Mouse (Mus musculus): ENCODE measurements around the gene Cped1. TPM values are rescaled to one million over a fixed set of nuclear protein-coding genes. Genes with fewer than 3 reads are reported as not detected.

The Cped1 gene
- polyA plus RNA-seq, 1 experiment from 2014 or later: 11.0 TPM

DNA sequence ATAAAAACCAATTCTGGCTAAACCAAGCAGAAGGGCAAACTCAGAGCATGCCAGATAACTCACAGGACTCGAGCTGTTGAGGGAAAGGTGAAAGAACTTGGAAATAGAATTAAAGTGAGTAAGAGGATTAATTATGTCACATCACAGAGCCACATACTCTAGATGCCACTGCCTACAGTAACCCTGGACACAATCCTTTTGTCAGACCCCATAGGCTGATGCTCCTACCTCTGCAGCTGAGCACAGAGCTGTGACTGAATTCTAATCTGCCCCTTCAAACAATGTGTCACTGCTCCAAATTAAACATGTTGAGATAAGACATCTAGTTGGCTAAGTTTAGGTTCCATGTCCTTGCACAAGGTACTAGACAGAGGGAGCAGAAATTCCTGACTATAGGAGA, 176.2 kb downstream of the Cped1 start:
- no peak for TF ChIP-seq CTCF (IDR thresholded peaks at IDR 0.05; ENCODE audit: low read depth)
- H3K4me1 ChIP-seq (replicated peaks; ENCODE audit: control insufficient read depth, insufficient read depth, low read length): no peaks in the 10 kb centered on the region
- no peaks in the 10 kb centered on the region for H3K36me3 ChIP-seq (ENCODE audit: control insufficient read depth, insufficient read depth)
- no peak overlapping the region for H3K4me2 ChIP-seq (replicated peaks; ENCODE audit: low read depth)
- 45% methylated on average over 1 of the region's 1 CpGs for WGBS
- no peak overlapping the region for H3K9ac ChIP-seq (ENCODE audit: low read depth, low read length)
- ATAC-seq: no peak
- H3K27ac ChIP-seq (ENCODE audit: low read depth, low read length): no peak overlapping the region
- H3K4me3 ChIP-seq (ENCODE audit: low read depth, low read length): no peak overlapping the region
- no peaks in the 10 kb centered on the region for H3K27me3 ChIP-seq (replicated peaks; ENCODE audit: control insufficient read depth, insufficient read depth, low read length)
- no peaks in the 10 kb centered on the region for H3K9me3 ChIP-seq (ENCODE audit: control insufficient read depth)

DNA sequence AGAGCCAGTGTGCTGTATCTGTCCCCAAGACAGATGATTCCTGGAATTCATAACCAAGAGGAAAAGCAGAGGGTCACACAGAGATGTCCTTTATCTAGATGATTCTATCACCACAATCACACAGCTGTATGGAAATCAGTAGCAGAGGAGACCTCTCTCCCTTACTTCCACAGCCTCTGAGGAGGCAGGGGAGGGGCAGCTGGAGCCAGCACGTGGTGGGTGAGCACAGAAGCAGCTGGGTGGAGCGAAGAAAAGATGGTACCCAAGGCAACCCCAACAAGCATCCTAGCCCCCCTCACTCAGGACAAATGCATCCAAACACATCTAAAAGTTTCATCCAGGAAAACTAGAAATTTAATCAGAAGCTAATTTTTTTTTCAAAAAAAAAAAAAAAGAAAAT, 182.7 kb downstream of the Cped1 start:
- TF ChIP-seq CTCF (IDR thresholded peaks at IDR 0.05; ENCODE audit: low read depth): no peak
- Histone ChIP-seq H3K4me1 (replicated peaks; ENCODE audit: control insufficient read depth, insufficient read depth, low read length) (no peaks in the 10 kb centered on the region), H3K4me2 (replicated peaks; ENCODE audit: low read depth) (no peak overlapping the region), H3K9ac (ENCODE audit: low read depth, low read length) (no peak overlapping the region), H3K4me3 (ENCODE audit: low read depth, low read length) (no peak overlapping the region), H3K36me3 (ENCODE audit: control insufficient read depth, insufficient read depth) (no peaks in the 10 kb centered on the region), H3K27ac (ENCODE audit: low read depth, low read length) (no peak overlapping the region), H3K9me3 (ENCODE audit: control insufficient read depth) (no peaks in the 10 kb centered on the region), H3K27me3 (replicated peaks; ENCODE audit: control insufficient read depth, insufficient read depth, low read length) (no peaks in the 10 kb centered on the region)
- WGBS: 53% methylated on average over 2 of the region's 2 CpGs
- no peak for ATAC-seq

GRCm38 (mm10) chr6:22178721-22179295, 193.1 kb downstream of the Cped1 start:
- 70% methylated on average over 8 of the region's 8 CpGs for WGBS
- Histone ChIP-seq H3K27ac (ENCODE audit: low read depth, low read length) (no peak overlapping the region), H3K36me3 (ENCODE audit: control insufficient read depth, insufficient read depth) (no peaks in the 10 kb centered on the region), H3K4me3 (ENCODE audit: low read depth, low read length) (no peak overlapping the region), H3K4me2 (replicated peaks; ENCODE audit: low read depth) (no peak overlapping the region), H3K4me1 (replicated peaks; ENCODE audit: control insufficient read depth, insufficient read depth, low read length) (no peaks in the 10 kb centered on the region), H3K9me3 (ENCODE audit: control insufficient read depth) (no peaks in the 10 kb centered on the region), H3K27me3 (replicated peaks; ENCODE audit: control insufficient read depth, insufficient read depth, low read length) (no peaks in the 10 kb centered on the region), H3K9ac (ENCODE audit: low read depth, low read length) (no peak overlapping the region)
- no peak for ATAC-seq
- no peak for TF ChIP-seq CTCF (IDR thresholded peaks at IDR 0.05; ENCODE audit: low read depth)

GRCm38 (mm10) chr6:22180316-22180715, 194.6 kb downstream of the Cped1 start:
- Histone ChIP-seq H3K4me1 (replicated peaks; ENCODE audit: control insufficient read depth, insufficient read depth, low read length) (no peaks in the 10 kb centered on the region), H3K27ac (ENCODE audit: low read depth, low read length) (no peak overlapping the region), H3K4me2 (replicated peaks; ENCODE audit: low read depth) (no peak overlapping the region), H3K36me3 (ENCODE audit: control insufficient read depth, insufficient read depth) (no peaks in the 10 kb centered on the region), H3K9me3 (ENCODE audit: control insufficient read depth) (no peaks in the 10 kb centered on the region), H3K9ac (ENCODE audit: low read depth, low read length) (no peak overlapping the region), H3K27me3 (replicated peaks; ENCODE audit: control insufficient read depth, insufficient read depth, low read length) (no peaks in the 10 kb centered on the region), H3K4me3 (ENCODE audit: low read depth, low read length) (no peak overlapping the region)
- TF ChIP-seq CTCF (IDR thresholded peaks at IDR 0.05; ENCODE audit: low read depth): no peak
- no peak for ATAC-seq
- WGBS: 62% methylated on average over 10 of the region's 10 CpGs

GRCm38 (mm10) chr6:22186967-22187366, 201.3 kb downstream of the Cped1 start:
- TF ChIP-seq CTCF (IDR thresholded peaks at IDR 0.05; ENCODE audit: low read depth): no peak
- Histone ChIP-seq H3K27me3 (replicated peaks; ENCODE audit: control insufficient read depth, insufficient read depth, low read length) (no peaks in the 10 kb centered on the region), H3K9me3 (ENCODE audit: control insufficient read depth) (no peaks in the 10 kb centered on the region), H3K4me1 (replicated peaks; ENCODE audit: control insufficient read depth, insufficient read depth, low read length) (no peaks in the 10 kb centered on the region), H3K27ac (ENCODE audit: low read depth, low read length) (no peak overlapping the region), H3K9ac (ENCODE audit: low read depth, low read length) (no peak overlapping the region), H3K4me2 (replicated peaks; ENCODE audit: low read depth) (no peak overlapping the region), H3K36me3 (ENCODE audit: control insufficient read depth, insufficient read depth) (no peaks in the 10 kb centered on the region), H3K4me3 (ENCODE audit: low read depth, low read length) (no peak overlapping the region)
- ATAC-seq: no peak
- 93% methylated on average over 8 of the region's 8 CpGs for WGBS

GRCm38 (mm10) chr6:22189346-22190335, 203.9 kb downstream of the Cped1 start:
- H3K36me3 ChIP-seq (ENCODE audit: control insufficient read depth, insufficient read depth): no peaks in the 10 kb centered on the region
- WGBS: 67% methylated on average over 24 of the region's 24 CpGs
- no peaks in the 10 kb centered on the region for H3K4me1 ChIP-seq (replicated peaks; ENCODE audit: control insufficient read depth, insufficient read depth, low read length)
- no peaks in the 10 kb centered on the region for H3K27me3 ChIP-seq (replicated peaks; ENCODE audit: control insufficient read depth, insufficient read depth, low read length)
- no peak overlapping the region for H3K27ac ChIP-seq (ENCODE audit: low read depth, low read length)
- H3K4me3 ChIP-seq (ENCODE audit: low read depth, low read length): no peak overlapping the region
- TF ChIP-seq CTCF (IDR thresholded peaks at IDR 0.05; ENCODE audit: low read depth): no peak
- no peak overlapping the region for H3K9ac ChIP-seq (ENCODE audit: low read depth, low read length)
- H3K9me3 ChIP-seq (ENCODE audit: control insufficient read depth): no peaks in the 10 kb centered on the region
- peak overlapping the region; percentile 43 for H3K4me2 ChIP-seq (replicated peaks; ENCODE audit: low read depth)
- ATAC-seq: peak; percentile 97

All from intestine, postnatal 0 days (tissue).